Mouse (Mus musculus): ENCODE measurements at regions not wholly inside any gene's neighbourhood (a gene's known extent, or its start where the extent isn't known, plus 50 kb on each side); places are given as distances from the start of the nearest gene placed in this dataset.

GRCm38 (mm10) chr4:140324971-140325676 is 78.5 kb upstream of the Igsf21 start:
- ATAC-seq (replicated peaks; ENCODE audit: poor library complexity) = no peak

GRCm38 (mm10) chr4:140320120-140320921 is 73.7 kb upstream of the Igsf21 start:
- ATAC-seq (replicated peaks; ENCODE audit: poor library complexity) = no peak

GRCm38 (mm10) chr4:140312635-140313034 is 66.1 kb upstream of the Igsf21 start:
- no peak for ATAC-seq (replicated peaks; ENCODE audit: poor library complexity)

GRCm38 (mm10) chr4:140307481-140307880 is 60.9 kb upstream of the Igsf21 start:
- ATAC-seq (replicated peaks; ENCODE audit: poor library complexity) = no peak

- no peak for ATAC-seq (replicated peaks; ENCODE audit: poor library complexity)
These were observed 58.4 kb upstream of the Igsf21 start for GRCm38 (mm10) chr4:140304960-140305359.

- no peak for ATAC-seq (replicated peaks; ENCODE audit: poor library complexity)
These were observed 55.1 kb upstream of the Igsf21 start for GRCm38 (mm10) chr4:140301661-140302060.

- ATAC-seq (replicated peaks; ENCODE audit: poor library complexity) = no peak
These were observed 51.5 kb upstream of the Igsf21 start for GRCm38 (mm10) chr4:140297912-140298620.
